In the genomic region with DNA sequence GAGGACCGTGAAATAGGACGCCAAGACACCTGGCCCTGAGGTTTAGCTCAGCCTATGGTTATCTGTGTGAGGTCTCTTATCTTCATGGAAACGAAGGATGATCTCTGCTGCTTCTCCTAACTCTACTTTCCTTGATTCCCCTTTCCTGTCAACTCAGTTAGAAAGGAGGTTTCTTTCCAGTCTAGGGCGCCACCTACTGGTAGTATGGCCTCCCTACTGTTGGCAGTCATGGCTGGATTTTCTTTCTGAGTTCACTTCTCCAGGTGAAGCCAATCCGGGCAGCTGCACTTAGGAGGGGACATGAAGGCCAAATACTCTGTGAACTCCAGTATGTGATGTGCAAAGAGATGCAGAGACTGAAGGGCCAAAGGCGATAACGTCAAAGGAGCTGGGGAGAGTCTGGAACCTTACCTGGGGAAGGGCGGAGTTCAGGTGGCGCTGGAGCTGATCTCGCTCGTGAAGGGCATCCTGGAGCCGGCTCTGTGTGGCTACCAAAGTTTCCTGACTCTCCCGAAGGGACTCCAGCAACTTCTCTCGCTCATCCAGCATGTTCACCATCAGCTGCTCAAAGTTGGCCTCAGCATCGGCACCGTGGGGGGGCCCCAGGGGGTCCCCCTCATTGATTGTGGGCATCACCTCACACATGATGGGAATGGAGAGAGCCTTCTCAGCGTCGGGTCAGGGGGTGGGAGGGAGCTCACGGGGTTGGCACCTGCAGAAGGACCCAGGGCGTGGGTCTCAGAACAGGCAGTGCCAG, we compare ENCODE assay signal across 9 mouse cellular contexts. TPM values are rescaled to one million over a fixed set of nuclear protein-coding genes. Genes with fewer than 3 reads are reported as not detected.
A peak's percentile ranks its signal among the peaks of the same experiment; 100 is the strongest.
DNase-seq lines count a peak whose midpoint lies in the region; ATAC-seq lines count a peak whose summit lies in the region.
"Had no signal": no experiment of that assay in that cellular context is flagged by ENCODE, and none has a peak within 500 bp of the region (broad histone marks: within the 10 kb centered on the region; RNA-seq: fewer than 3 reads in every experiment).

No protein-coding gene starts in this region.

- H3K27me3 ChIP-seq in midbrain, embryonic 12.5 days, result peaks cover 4% of the 10 kb centered on the region; the same call in 1 of the 2 replicates

- intact Hi-C loops in left cerebral cortex, postnatal 10 days (cut with DNase I), result loop anchor here (5.0 kb wide), 3 partner anchors 180 to 280 kb away; no protein-coding TSS in a partner anchor

- H3K27ac ChIP-seq in midbrain, embryonic 12.5 days (replicated peaks), result no peak overlapping the region

- H3K9me3 ChIP-seq in midbrain, embryonic 12.5 days, result no peaks in the 10 kb centered on the region

- DNase-seq in ZHBTc4 (ENCODE audit: low read depth, low spot score), result peak; percentile 82
- peak; percentile 95 for DNase-seq in cerebellum, adult 9-10 months
- peak; percentile 87 for DNase-seq in gastrocnemius, adult 18-20 months (ENCODE audit: low spot score)
- DNase-seq in induced T-regulatory cell, adult 2 months (ENCODE audit: low read depth), result peak; percentile 77
- DNase-seq in left cerebral cortex, postnatal 10 days (ENCODE audit: extremely low spot score in 1 of 2, low spot score in 2 of 2), result peak; percentile 79 to 85
- DNase-seq in right cerebral cortex, postnatal 36 days (ENCODE audit: low spot score in 2 of 2), result peak; percentile 64 to 65

- H3K4me3 ChIP-seq in midbrain, embryonic 12.5 days, result no peak overlapping the region

- 64% methylated on average over 20 of the region's 20 CpGs for WGBS in midbrain, embryonic 12.5 days

- no peak overlapping the region for H3K9ac ChIP-seq in midbrain, embryonic 12.5 days (replicated peaks)

- H3K36me3 ChIP-seq in midbrain, embryonic 12.5 days, result no peaks in the 10 kb centered on the region

- ATAC-seq in midbrain, embryonic 12.5 days (ENCODE audit: low FRiP score, low read depth), result 0 out of 2 replicates have a peak, but pooled peaks have one; percentile 58
- ATAC-seq in megakaryocyte-erythroid progenitor cell, adult 5-6 weeks (replicated peaks; ENCODE audit: low FRiP score, low TSS enrichment, poor library complexity, severe bottlenecking), result no peak

- no peak overlapping the region for H3K4me2 ChIP-seq in midbrain, embryonic 12.5 days (replicated peaks)

- no peaks in the 10 kb centered on the region for H3K4me1 ChIP-seq in midbrain, embryonic 12.5 days

RNA-seq across cellular contexts. Expression of gene Ppfia4, which starts 0.7 kb away (rescaled TPM):
- under 1 TPM; 0.21 to 0.43 TPM for total RNA-seq in gastrocnemius, adult 18-20 months (2021)
- 10 to 100 TPM; 78.0 to 78.3 TPM for total RNA-seq in left cerebral cortex, postnatal 10 days (2021)
- polyA plus RNA-seq in midbrain, embryonic 12.5 days (2016; fragmentation: Nextera tagmentation; extraction: Ambion mirVana), result 5.1 and 5.3 TPM in 2 replicates
- 0.32 and 1.1 TPM in 2 replicates for total RNA-seq in megakaryocyte-erythroid progenitor cell, adult 5-6 weeks (2014; fragmentation: Nextera tagmentation)
- total RNA-seq in megakaryocyte-erythroid progenitor cell, adult 5-6 weeks (2017), result 1.1 and 1.6 TPM in 2 replicates

RNA-seq across cellular contexts. Expression of gene Tmem183a, which starts 29.7 kb away (rescaled TPM):
- total RNA-seq in gastrocnemius, adult 18-20 months (2021), result 10 to 100 TPM; 10.1 to 10.4 TPM
- total RNA-seq in left cerebral cortex, postnatal 10 days (2021), result 10 to 100 TPM; 86.5 to 96.6 TPM
- 118 and 120 TPM in 2 replicates for polyA plus RNA-seq in midbrain, embryonic 12.5 days (2016; fragmentation: Nextera tagmentation; extraction: Ambion mirVana)
- 48.8 and 72.3 TPM in 2 replicates for total RNA-seq in megakaryocyte-erythroid progenitor cell, adult 5-6 weeks (2014; fragmentation: Nextera tagmentation)
- total RNA-seq in megakaryocyte-erythroid progenitor cell, adult 5-6 weeks (2017), result 51.4 and 57.0 TPM in 2 replicates

RNA-seq across cellular contexts. Expression of gene Myog, which starts 42.3 kb away (rescaled TPM):
- total RNA-seq in gastrocnemius, adult 18-20 months (2021), result 10 to 100 TPM; 10.4 to 18.9 TPM
- total RNA-seq in left cerebral cortex, postnatal 10 days (2021), result not detected
- polyA plus RNA-seq in midbrain, embryonic 12.5 days (2016; fragmentation: Nextera tagmentation; extraction: Ambion mirVana), result 0.11 and 0.30 TPM in 2 replicates
- not detected in 2 replicates for total RNA-seq in megakaryocyte-erythroid progenitor cell, adult 5-6 weeks (2014; fragmentation: Nextera tagmentation)
- not detected in 2 replicates for total RNA-seq in megakaryocyte-erythroid progenitor cell, adult 5-6 weeks (2017)

RNA-seq across cellular contexts. Expression of gene 4933406M09Rik, which starts 53.7 kb away (rescaled TPM):
- not detected for total RNA-seq in gastrocnemius, adult 18-20 months (2021)
- total RNA-seq in left cerebral cortex, postnatal 10 days (2021), result not detected
- polyA plus RNA-seq in midbrain, embryonic 12.5 days (2016; fragmentation: Nextera tagmentation; extraction: Ambion mirVana), result not detected in 2 replicates
- total RNA-seq in megakaryocyte-erythroid progenitor cell, adult 5-6 weeks (2014; fragmentation: Nextera tagmentation), result not detected in 2 replicates
- total RNA-seq in megakaryocyte-erythroid progenitor cell, adult 5-6 weeks (2017), result not detected in 2 replicates
- polyA plus RNA-seq: stomach, embryonic 16.5 days had no signal

Comparison
In these comparisons a context has a peak if more than half of its experiments do, and no peak if none do; other contexts are left out.
1. RNA of gene Ppfia4, which starts 0.7 kb away (total RNA-seq): 78.0 to 78.3 TPM in left cerebral cortex, postnatal 10 days; 0.32 to 1.6 TPM in megakaryocyte-erythroid progenitor cell, adult 5-6 weeks and 0.21 to 0.43 TPM in gastrocnemius, adult 18-20 months; every median in the first group is over 10 times any median in the second.
2. RNA of gene Tmem183a, which starts 29.7 kb away (total RNA-seq): 86.5 to 96.6 TPM in left cerebral cortex, postnatal 10 days and 48.8 to 72.3 TPM in megakaryocyte-erythroid progenitor cell, adult 5-6 weeks; 10.1 to 10.4 TPM in gastrocnemius, adult 18-20 months; every median in the first group is over 4 times any median in the second.
3. RNA of gene Myog, which starts 42.3 kb away (total RNA-seq): 10.4 to 18.9 TPM in gastrocnemius, adult 18-20 months; not detected in left cerebral cortex, postnatal 10 days and not detected in megakaryocyte-erythroid progenitor cell, adult 5-6 weeks; every median in the first group is over 4 times any median in the second.
4. Peak in every context shown above with its lines, with median percentiles within 50 percentile points of each other: DNase-seq.